Mouse (Mus musculus) stomach, embryonic 15.5 days (tissue): ENCODE measurements around the gene Aqp3. TPM values are rescaled to one million over a fixed set of nuclear protein-coding genes. Genes with fewer than 3 reads are reported as not detected.

Experiments
- ATAC-seq: fragments of 200-750 bp; cut with Nextera tagmentation; 2 replicates; pipeline ENCODE4 v1.8.0; 2017; ENCODE audit warnings: low read depth, moderate number of reproducible peaks, moderate TSS enrichment; ENCODE audit not compliant: insufficient read depth, low FRiP score
- H3K27ac ChIP-seq: fragments of 300-500 bp; sonication (generic); 2 replicates; pipeline ENCODE4 v1.5.1; 2015; ENCODE audit warnings: mild to moderate bottlenecking, inconsistent platforms
- H3K27me3 ChIP-seq: fragments of 300-500 bp; sonication (generic); replicated peaks from 2 replicates; pipeline ENCODE4 v1.6.1; 2015; ENCODE audit warnings: inconsistent platforms
- H3K36me3 ChIP-seq: fragments of 300-500 bp; sonication (generic); 2 replicates; pipeline ENCODE4 v1.6.1; 2015; ENCODE audit warnings: inconsistent platforms
- H3K4me1 ChIP-seq: fragments of 300-500 bp; sonication (generic); 2 replicates; pipeline ENCODE4 v1.6.1; 2015; ENCODE audit warnings: inconsistent platforms
- H3K4me2 ChIP-seq: fragments of 300-500 bp; sonication (generic); 2 replicates; pipeline ENCODE4 v1.6.1; 2015; ENCODE audit warnings: mild to moderate bottlenecking, inconsistent platforms
- H3K4me3 ChIP-seq: fragments of 300-500 bp; sonication (generic); replicated peaks from 2 replicates; pipeline ENCODE4 v1.5.1; 2015; ENCODE audit warnings: inconsistent platforms
- H3K9ac ChIP-seq: fragments of 300-500 bp; sonication (generic); 2 replicates; pipeline ENCODE4 v1.6.1; 2015; ENCODE audit warnings: inconsistent platforms
- H3K9me3 ChIP-seq: fragments of 300-500 bp; sonication (generic); 2 replicates; pipeline ENCODE4 v1.6.1; 2016; ENCODE audit warnings: inconsistent platforms
- WGBS: fragments of 180-500 bp; shearing (Covaris S2); methylation state at CpG from one replicate; pipeline ENCODE4 v1.1.7; 2015; 5-methylcytosine and 5-hydroxymethylcytosine counted together
- polyA plus RNA-seq: library from polyadenylated mRNA; unstranded; fragments of >200 nt; fragmentation: Nextera tagmentation; extraction: Ambion mirVana; gene quantifications from 2 replicates; pipeline ENCODE4 v1.2.1, GENCODE M21; 2015

Gene Aqp3
- polyA plus RNA-seq: 44.5 and 73.3 TPM in 2 replicates

DNA sequence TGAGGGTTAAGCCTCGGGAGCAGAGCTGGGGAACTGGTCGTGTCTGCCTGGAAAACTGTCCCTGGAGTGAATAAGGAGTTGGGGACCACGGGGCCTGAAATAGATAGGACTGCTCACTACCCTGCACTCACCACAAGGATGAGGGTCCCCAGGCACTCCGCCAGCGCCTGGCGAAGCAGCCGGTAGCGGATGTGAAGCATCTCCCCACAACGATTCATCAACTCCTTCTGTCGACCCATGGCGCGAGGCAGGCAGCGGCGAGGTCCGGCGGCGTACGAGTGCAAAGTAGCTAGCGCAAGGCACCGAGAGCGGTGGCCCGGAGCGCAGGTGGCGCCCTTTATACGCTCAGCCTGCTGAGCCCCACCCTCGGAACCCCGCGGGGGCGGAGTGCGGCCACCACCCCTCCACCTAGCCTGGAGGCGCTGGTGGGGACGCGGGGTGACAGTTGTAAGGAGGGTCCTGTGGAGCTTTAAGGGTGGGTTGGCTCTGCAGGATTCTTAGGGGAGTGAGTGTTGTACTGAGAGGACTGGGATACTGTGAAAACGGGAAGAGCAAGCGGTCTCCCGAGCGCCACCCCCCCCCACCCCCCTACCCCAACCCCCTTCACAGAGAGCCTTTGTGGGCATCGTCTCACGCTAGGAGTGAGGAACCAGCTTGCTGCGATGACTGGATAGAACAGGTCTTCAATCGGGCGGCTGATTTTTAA is at the start of gene Aqp3:
Gene Aqp3, minus strand, starts transcription at position 313 of the 706 bp plus-strand sequence.
- Histone ChIP-seq H3K4me2 (peak within 1 kb of the TSS; percentile 91), H3K27ac (peak within 1 kb of the TSS; percentile 6; the same call in 1 of the 2 replicates), H3K36me3 (no peaks in the 10 kb centered on the region), H3K9ac (no peak within 1 kb of the TSS), H3K9me3 (no peaks in the 10 kb centered on the region), H3K4me3 (peak within 1 kb of the TSS; percentile 44), H3K4me1 (peaks cover 34% of the 10 kb centered on the region), H3K27me3 (peaks cover 4% of the 10 kb centered on the region; the same call in 1 of the 2 replicates)
- ATAC-seq: peak; percentile 40; the same call in 1 of the 2 replicates
- WGBS: under 1% methylated on average over 42 of the region's 42 CpGs

DNA sequence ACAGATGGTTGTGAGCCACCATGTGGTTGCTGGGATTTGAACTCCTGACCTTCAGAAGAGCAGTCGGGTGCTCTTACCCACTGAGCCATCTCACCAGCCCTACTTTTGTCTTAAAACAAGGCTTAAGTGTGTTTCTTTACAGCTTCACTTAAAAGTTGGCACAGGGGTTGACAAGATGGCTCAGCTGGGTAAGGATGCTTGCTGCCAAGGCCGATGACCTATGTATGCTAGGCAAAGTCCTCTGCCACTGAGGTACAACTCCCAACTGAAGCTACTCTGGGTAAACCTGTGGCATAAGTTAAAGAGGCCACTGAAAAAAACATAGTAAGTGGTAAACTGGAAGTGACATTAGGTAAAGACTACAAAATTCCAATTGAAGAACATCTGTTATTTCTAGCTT is 44.6 kb upstream of the Aqp3 start:
- Histone ChIP-seq H3K4me2 (no peak overlapping the region), H3K4me1 (no peaks in the 10 kb centered on the region), H3K36me3 (no peaks in the 10 kb centered on the region), H3K9ac (no peak overlapping the region), H3K27me3 (no peaks in the 10 kb centered on the region), H3K9me3 (no peaks in the 10 kb centered on the region), H3K27ac (no peak overlapping the region), H3K4me3 (no peak overlapping the region)
- WGBS: 85% methylated on average over 2 of the region's 2 CpGs
- no peak for ATAC-seq

DNA sequence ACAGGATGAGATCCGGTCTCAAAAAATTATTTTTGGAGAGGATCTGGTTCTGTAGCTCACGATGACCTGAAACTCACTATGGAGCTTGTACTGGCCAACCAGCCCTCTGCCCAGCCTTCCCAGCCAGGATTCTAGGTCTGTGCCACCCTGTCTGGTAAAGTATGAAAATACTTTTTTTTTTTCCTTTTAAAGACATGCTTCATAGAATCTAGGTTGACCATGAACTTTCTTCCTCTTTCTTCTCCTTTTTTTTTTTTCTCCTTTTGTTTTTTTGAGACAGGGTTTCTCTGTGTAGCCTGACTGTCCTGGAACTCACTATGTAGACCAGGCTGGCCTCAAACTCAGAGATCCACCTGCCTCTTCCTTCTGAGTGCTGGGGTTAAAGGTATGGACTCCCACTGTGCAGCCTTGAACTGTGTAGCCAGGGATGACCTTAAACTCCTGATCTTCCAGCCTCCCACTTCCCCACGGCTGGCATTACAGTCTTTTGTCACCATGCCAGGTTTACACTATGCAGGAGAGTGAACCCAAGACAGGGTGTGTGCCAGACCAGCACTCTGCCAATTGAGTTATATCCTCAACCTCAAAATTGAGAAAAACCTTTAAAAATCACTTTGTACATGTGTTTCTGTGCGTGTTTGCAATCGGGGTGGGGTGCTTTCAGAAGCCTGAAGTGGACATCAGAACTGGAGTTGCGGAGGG is 42.3 kb upstream of the Aqp3 start:
- H3K4me2 ChIP-seq: no peak overlapping the region
- H3K27me3 ChIP-seq: no peaks in the 10 kb centered on the region
- no peaks in the 10 kb centered on the region for H3K36me3 ChIP-seq
- no peak overlapping the region for H3K9ac ChIP-seq
- ATAC-seq: no peak
- 84% methylated on average over 6 of the region's 6 CpGs for WGBS
- no peak overlapping the region for H3K4me3 ChIP-seq
- H3K9me3 ChIP-seq: no peaks in the 10 kb centered on the region
- H3K27ac ChIP-seq: no peak overlapping the region
- no peaks in the 10 kb centered on the region for H3K4me1 ChIP-seq

DNA sequence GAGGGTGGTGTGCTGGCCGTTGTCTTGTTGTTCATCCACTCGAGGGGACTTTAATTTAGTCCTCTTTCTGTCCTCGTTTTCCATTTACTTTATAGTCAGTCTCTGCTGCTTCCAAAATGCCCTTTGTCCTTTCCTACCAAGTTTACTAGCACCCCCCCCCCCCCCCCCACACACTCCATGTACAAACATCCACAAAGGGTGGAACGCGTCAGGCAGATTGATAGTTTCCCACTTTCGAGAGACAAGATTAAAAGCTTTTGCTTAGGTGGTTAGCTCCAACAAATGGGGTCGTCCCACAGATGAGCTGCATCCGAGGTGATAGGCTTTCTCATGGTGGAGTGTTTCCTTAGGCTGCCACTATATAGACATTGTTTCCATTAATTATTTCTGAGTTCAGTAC is 38.8 kb upstream of the Aqp3 start:
- Histone ChIP-seq H3K9ac (peak overlapping the region; percentile 97; the same call in 1 of the 2 replicates), H3K36me3 (no peaks in the 10 kb centered on the region), H3K4me1 (no peaks in the 10 kb centered on the region), H3K27me3 (no peaks in the 10 kb centered on the region), H3K27ac (peak overlapping the region; percentile 98), H3K4me2 (peak overlapping the region; percentile 75), H3K4me3 (peak overlapping the region; percentile 93), H3K9me3 (no peaks in the 10 kb centered on the region)
- ATAC-seq: no peak
- under 1% methylated on average over 8 of the region's 8 CpGs for WGBS

DNA sequence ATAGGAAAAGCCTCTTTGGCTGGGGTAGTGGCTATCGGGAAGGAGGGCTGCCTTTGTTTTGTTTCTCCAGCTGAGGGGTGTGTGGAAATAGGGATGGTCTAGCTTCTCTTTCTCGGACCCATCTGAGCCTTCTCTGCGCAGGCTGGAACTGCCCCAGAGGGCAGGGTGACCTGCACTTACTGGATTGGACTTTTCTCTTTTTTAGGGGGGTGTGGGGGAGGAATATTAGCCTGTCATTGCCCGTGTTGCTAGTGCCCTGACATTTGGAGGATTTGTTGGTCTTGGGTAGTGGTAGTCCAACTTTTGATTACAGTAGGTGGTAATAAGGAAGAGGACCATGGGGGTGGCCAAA is 38.4 kb upstream of the Aqp3 start:
- H3K4me2 ChIP-seq: peak overlapping the region; percentile 75
- H3K27me3 ChIP-seq: no peaks in the 10 kb centered on the region
- H3K27ac ChIP-seq: peak overlapping the region; percentile 98
- peak overlapping the region; percentile 93 for H3K4me3 ChIP-seq
- ATAC-seq: peak; percentile 6
- H3K36me3 ChIP-seq: no peaks in the 10 kb centered on the region
- H3K9ac ChIP-seq: peak overlapping the region; percentile 97
- H3K4me1 ChIP-seq: no peaks in the 10 kb centered on the region
- WGBS: 0% methylated on average over 4 of the region's 4 CpGs
- no peaks in the 10 kb centered on the region for H3K9me3 ChIP-seq

DNA sequence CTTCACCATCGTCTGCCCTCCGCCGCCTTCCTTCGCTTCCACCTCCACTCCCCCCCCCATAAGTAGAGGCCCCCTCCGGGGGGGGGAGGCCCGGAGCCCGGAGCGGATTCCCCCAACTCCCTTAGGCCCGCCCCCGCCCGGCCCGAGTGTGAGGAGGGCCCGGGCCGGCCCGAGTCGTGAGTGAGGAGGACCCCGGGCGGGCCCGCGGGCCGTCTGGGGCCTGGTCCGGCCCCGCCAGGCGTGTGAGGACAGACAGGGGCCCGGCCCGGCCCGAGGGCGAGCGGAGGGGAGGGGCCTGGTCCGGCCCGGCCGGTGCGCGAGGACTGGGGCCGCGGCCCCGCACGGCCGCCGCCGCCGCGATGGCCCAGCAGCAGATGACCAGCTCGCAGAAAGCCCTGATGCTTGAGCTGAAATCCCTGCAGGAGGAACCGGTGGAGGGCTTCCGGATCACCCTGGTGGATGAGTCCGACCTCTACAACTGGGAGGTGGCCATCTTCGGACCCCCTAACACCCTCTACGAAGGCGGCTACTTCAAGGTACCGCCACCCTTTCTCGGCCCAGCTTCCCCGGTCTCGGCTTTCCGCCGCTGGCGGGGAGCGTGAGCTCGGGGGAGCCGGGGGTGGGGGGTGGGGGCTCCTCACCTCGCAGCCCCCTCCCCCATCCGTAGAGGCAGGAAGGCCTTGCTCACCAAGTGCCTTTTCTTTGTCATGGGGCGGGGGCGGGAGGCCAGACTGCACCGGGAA is 37.9 kb upstream of the Aqp3 start, which contains the start of gene Ube2r2:
Gene Ube2r2, plus strand, starts transcription at position 33 of the 743 bp plus-strand sequence.
- ATAC-seq: peak; percentile 70

DNA sequence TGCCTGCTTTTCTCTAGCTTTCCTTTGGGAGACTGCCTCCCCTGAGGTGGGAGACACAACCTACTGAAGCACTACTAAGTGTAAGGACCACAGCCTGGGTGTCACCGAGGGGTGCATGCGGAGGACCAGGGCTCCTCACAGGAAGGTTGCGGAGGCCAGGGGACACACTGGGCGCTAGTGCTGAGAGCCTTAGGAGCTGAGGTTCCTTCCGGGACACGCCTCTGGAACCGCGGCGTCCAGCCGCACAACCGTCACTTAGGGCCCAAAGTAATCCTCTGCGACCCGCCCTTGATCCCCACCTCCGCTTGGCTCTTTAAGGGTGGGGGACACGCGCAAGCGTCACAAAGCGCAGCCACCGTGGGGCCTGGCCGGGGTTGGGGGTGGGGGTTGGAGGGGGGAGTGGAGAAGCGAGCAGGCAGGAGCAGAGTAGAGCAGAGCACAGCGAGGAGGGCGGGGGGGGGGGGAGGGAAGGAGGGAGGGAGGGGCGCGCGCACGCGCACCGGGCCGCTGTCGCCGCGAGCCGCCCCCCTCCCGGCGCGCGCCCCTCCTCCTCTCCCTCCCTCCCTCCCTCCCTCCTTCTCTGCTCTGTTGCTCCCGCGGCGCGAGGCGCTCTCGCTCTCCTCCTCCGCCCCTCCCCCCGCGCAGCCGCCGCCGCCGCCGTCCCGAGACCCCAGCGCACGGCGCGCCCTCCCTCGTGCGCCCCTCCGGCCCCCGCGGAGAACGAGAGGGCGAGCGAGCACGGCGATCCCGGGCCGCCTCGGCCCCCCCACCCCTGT is 37.1 kb upstream of the Aqp3 start:
- no peaks in the 10 kb centered on the region for H3K9me3 ChIP-seq
- H3K27me3 ChIP-seq: no peaks in the 10 kb centered on the region
- 2% methylated on average over 24 of the region's 70 CpGs for WGBS
- H3K4me2 ChIP-seq: peak overlapping the region; percentile 75
- H3K4me1 ChIP-seq: no peaks in the 10 kb centered on the region
- H3K27ac ChIP-seq: peak overlapping the region; percentile 98
- ATAC-seq: peak; percentile 94
- H3K36me3 ChIP-seq: no peaks in the 10 kb centered on the region
- peak overlapping the region; percentile 93 for H3K4me3 ChIP-seq
- peak overlapping the region; percentile 97 for H3K9ac ChIP-seq

More for the DNA sequence above, 37.9 kb upstream of the Aqp3 start, which contains the start of gene Ube2r2:
- WGBS: under 1% methylated on average over 62 of the region's 65 CpGs
- Histone ChIP-seq H3K9ac (peak within 1 kb of the TSS; percentile 97), H3K36me3 (no peaks in the 10 kb centered on the region), H3K4me3 (peak within 1 kb of the TSS; percentile 93), H3K27ac (peak within 1 kb of the TSS; percentile 98), H3K4me1 (no peaks in the 10 kb centered on the region), H3K4me2 (peak within 1 kb of the TSS; percentile 75), H3K9me3 (no peaks in the 10 kb centered on the region), H3K27me3 (no peaks in the 10 kb centered on the region)

DNA sequence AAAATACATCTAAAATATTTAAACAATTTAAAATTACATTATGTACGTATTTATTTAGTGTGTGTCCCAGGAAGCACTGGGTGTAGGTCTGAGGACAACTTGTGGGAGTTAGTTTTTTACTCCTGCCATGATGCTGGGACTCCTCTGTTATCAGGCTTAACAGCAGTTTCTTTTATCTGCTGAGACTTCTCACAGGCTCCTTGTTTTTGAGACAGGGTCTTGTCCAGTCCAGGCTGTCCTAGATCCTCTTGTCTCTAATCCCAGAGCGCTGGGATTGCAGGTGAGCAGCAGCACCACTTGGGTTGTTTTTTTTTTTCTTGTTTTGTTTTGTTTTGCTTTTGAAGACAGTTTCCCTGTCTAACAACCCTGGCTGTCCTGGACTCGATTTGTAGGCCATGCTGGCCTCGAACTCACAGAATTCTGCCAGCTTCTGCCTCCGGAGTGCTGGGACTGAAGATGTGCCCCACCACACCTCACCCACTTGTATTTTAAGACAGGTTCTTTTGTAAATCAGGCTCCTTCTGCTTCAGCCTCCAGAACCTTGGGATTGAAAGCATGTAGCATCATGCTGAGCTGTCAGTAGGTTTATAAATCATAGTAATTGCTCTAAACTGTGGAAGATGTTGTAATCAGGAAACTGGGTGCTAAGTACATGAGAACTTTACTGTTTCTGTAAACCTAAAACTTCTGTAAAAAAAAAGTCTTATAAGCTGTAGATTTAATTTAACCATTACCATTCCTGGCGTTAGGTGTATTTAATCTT is 35.7 kb upstream of the Aqp3 start:
- no peak for ATAC-seq
- Histone ChIP-seq H3K4me2 (no peak overlapping the region), H3K27me3 (no peaks in the 10 kb centered on the region), H3K9ac (no peak overlapping the region), H3K9me3 (no peaks in the 10 kb centered on the region), H3K4me1 (no peaks in the 10 kb centered on the region), H3K27ac (peak overlapping the region; percentile 98; the same call in 1 of the 2 replicates), H3K4me3 (no peak overlapping the region), H3K36me3 (no peaks in the 10 kb centered on the region)
- WGBS: 75% methylated on average over 6 of the region's 6 CpGs

DNA sequence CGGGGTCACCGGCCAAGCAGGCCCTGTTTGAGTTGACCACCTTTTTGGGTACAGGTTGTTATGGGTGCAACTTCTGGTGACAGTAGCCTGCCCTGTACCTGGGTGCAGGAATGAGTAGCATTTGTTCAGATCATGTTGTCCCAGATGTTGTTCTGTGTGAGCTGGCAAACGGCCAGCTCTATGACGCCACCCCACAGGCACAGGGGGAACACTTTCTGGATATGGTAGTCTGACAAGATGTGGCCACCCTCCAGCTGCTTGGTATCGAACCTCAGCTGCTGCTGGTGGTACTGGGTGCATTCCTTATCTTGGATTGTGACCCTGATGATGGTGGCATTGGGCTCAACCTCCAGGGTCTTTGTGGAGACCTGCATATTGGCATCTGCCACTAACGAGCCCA is 34.5 kb upstream of the Aqp3 start:
- Histone ChIP-seq H3K4me1 (no peaks in the 10 kb centered on the region), H3K9ac (no peak overlapping the region), H3K4me3 (no peak overlapping the region), H3K27ac (no peak overlapping the region), H3K4me2 (no peak overlapping the region), H3K36me3 (no peaks in the 10 kb centered on the region), H3K27me3 (no peaks in the 10 kb centered on the region), H3K9me3 (no peaks in the 10 kb centered on the region)
- no peak for ATAC-seq
- WGBS: 75% methylated on average over 6 of the region's 6 CpGs

DNA sequence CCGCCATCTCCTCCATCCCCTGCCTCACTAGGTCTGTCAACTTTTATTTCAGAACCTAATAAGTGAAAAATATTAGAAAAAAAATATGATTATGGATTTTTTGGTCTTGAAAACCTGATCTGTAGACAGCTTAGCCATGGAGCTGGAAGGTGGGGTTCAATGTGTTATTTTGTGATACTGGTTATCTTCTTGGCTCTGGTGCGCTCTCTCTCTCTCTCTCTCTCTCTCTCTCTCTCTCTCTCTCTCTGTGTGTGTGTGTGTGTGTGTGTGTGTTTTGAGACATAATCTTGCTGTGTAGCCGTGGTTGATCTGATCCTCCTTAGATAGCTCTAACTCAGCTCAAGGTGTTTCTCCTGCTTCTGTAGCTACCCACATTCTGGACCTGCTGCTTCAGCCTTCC is 31.9 kb upstream of the Aqp3 start:
- H3K4me1 ChIP-seq: no peaks in the 10 kb centered on the region
- no peaks in the 10 kb centered on the region for H3K36me3 ChIP-seq
- H3K27ac ChIP-seq: no peak overlapping the region
- no peak overlapping the region for H3K4me3 ChIP-seq
- H3K27me3 ChIP-seq: no peaks in the 10 kb centered on the region
- no peaks in the 10 kb centered on the region for H3K9me3 ChIP-seq
- H3K4me2 ChIP-seq: no peak overlapping the region
- WGBS: 84% methylated on average over 3 of the region's 3 CpGs
- no peak overlapping the region for H3K9ac ChIP-seq
- peak; percentile 78; the same call in 1 of the 2 replicates for ATAC-seq

DNA sequence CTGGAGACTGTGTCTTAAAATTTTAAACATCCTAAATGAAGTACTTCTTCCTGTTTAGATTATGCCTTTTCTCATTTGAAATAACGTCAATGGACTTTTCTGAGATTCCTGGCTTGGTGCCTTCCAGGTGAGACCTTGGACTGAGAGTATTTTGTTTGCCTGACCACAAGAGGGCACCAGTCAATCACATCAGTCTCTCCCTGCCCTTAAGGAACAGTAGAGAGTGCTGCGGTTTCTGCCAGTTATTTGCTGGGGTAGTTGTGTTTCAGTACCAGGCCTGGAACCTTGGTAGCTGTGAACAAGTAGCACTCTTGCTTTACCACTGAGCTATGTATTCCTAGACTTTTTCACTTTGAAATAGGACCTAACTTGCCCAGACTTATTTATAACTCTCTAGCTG is 31.4 kb upstream of the Aqp3 start:
- Histone ChIP-seq H3K4me2 (no peak overlapping the region), H3K4me3 (no peak overlapping the region), H3K27ac (no peak overlapping the region), H3K9ac (no peak overlapping the region), H3K27me3 (no peaks in the 10 kb centered on the region), H3K36me3 (no peaks in the 10 kb centered on the region), H3K9me3 (no peaks in the 10 kb centered on the region), H3K4me1 (no peaks in the 10 kb centered on the region)
- WGBS: 7% methylated on average over 2 of the region's 2 CpGs
- ATAC-seq: peak; percentile 87
